Mouse (Mus musculus): ENCODE measurements around the gene Was. TPM values are rescaled to one million over a fixed set of nuclear protein-coding genes. Genes with fewer than 3 reads are reported as not detected.
"Not testable (repeated sequence)": the region's sequence is repeated elsewhere in the genome, so short reads cannot be mapped to it uniquely, and the experiment has no call there.

Was gene
- polyA plus RNA-seq, 1 experiment from 2014 or later, result 0.70 TPM

- H3K4me3 ChIP-seq (ENCODE audit: low read length), result no peak overlapping the region
- no peak for ATAC-seq (ENCODE audit: low read depth)
- H3K4me1 ChIP-seq (replicated peaks; ENCODE audit: control insufficient read depth, insufficient read depth, low read length), result no peaks in the 10 kb centered on the region
- H3K4me2 ChIP-seq (ENCODE audit: low read depth, low read length), result no peak overlapping the region
- no peak overlapping the region for H3K9ac ChIP-seq (ENCODE audit: low read length)
- H3K27ac ChIP-seq (ENCODE audit: low read length), result no peak overlapping the region
- H3K9me3 ChIP-seq (ENCODE audit: control insufficient read depth, low read length), result no peaks in the 10 kb centered on the region
- no peaks in the 10 kb centered on the region for H3K27me3 ChIP-seq (ENCODE audit: control insufficient read depth, insufficient read depth, low read depth, low read length)
- WGBS, result 77% methylated on average over 5 of the region's 8 CpGs
- no peaks in the 10 kb centered on the region for H3K36me3 ChIP-seq (ENCODE audit: control insufficient read depth, insufficient read depth, low read length)
These were observed 4.7 kb downstream of the Was start for GRCm38 (mm10) chrX:8085611-8086010.

GRCm38 (mm10) chrX:8084771-8085259, 5.5 kb downstream of the Was start:
- Histone ChIP-seq H3K9ac (ENCODE audit: low read length) (no peak overlapping the region), H3K27ac (ENCODE audit: low read length) (no peak overlapping the region), H3K4me2 (ENCODE audit: low read depth, low read length) (no peak overlapping the region), H3K4me3 (ENCODE audit: low read length) (no peak overlapping the region), H3K4me1 (replicated peaks; ENCODE audit: control insufficient read depth, insufficient read depth, low read length) (no peaks in the 10 kb centered on the region), H3K36me3 (ENCODE audit: control insufficient read depth, insufficient read depth, low read length) (no peaks in the 10 kb centered on the region), H3K27me3 (ENCODE audit: control insufficient read depth, insufficient read depth, low read depth, low read length) (no peaks in the 10 kb centered on the region), H3K9me3 (ENCODE audit: control insufficient read depth, low read length) (no peaks in the 10 kb centered on the region)
- 84% methylated on average over 6 of the region's 6 CpGs for WGBS
- ATAC-seq (ENCODE audit: low read depth), result no peak

GRCm38 (mm10) chrX:8075104-8075503, 15.2 kb downstream of the Was start:
- H3K27me3 ChIP-seq (ENCODE audit: control insufficient read depth, insufficient read depth, low read depth, low read length), result no peaks in the 10 kb centered on the region
- peak overlapping the region; percentile 56 for H3K9ac ChIP-seq (ENCODE audit: low read length)
- peak overlapping the region; percentile 52 for H3K4me2 ChIP-seq (ENCODE audit: low read depth, low read length)
- H3K9me3 ChIP-seq (ENCODE audit: control insufficient read depth, low read length), result no peaks in the 10 kb centered on the region
- 0 out of 2 replicates have a peak, but pooled peaks cover 4% of the 10 kb centered on the region for H3K4me1 ChIP-seq (replicated peaks; ENCODE audit: control insufficient read depth, insufficient read depth, low read length)
- H3K4me3 ChIP-seq (ENCODE audit: low read length), result peak overlapping the region; percentile 50
- 31% methylated on average over 3 of the region's 3 CpGs for WGBS
- no peak; the same call in 1 of the 2 replicates for ATAC-seq (ENCODE audit: low read depth)
- peak overlapping the region; percentile 12; the same call in 1 of the 2 replicates for H3K27ac ChIP-seq (ENCODE audit: low read length)
- peaks cover 8% of the 10 kb centered on the region; the same call in 1 of the 2 replicates for H3K36me3 ChIP-seq (ENCODE audit: control insufficient read depth, insufficient read depth, low read length)

GRCm38 (mm10) chrX:8074430-8075014, 15.8 kb downstream of the Was start, which contains the start of gene Suv39h1:
Gene Suv39h1 (minus strand): TSS chrX:8074760.
- no peaks in the 10 kb centered on the region for H3K9me3 ChIP-seq (ENCODE audit: control insufficient read depth, low read length)
- H3K4me3 ChIP-seq (ENCODE audit: low read length), result peak within 1 kb of the TSS; percentile 66
- H3K4me1 ChIP-seq (replicated peaks; ENCODE audit: control insufficient read depth, insufficient read depth, low read length), result 0 out of 2 replicates have a peak, but pooled peaks cover 4% of the 10 kb centered on the region
- H3K4me2 ChIP-seq (ENCODE audit: low read depth, low read length), result peak within 1 kb of the TSS; percentile 52
- peaks cover 11% of the 10 kb centered on the region; the same call in 1 of the 2 replicates for H3K36me3 ChIP-seq (ENCODE audit: control insufficient read depth, insufficient read depth, low read length)
- ATAC-seq (ENCODE audit: low read depth), result peak; percentile 99
- H3K27me3 ChIP-seq (ENCODE audit: control insufficient read depth, insufficient read depth, low read depth, low read length), result no peaks in the 10 kb centered on the region
- H3K9ac ChIP-seq (ENCODE audit: low read length), result peak within 1 kb of the TSS; percentile 80
- 20% methylated on average over 34 of the region's 46 CpGs for WGBS
- peak within 1 kb of the TSS; percentile 93 for H3K27ac ChIP-seq (ENCODE audit: low read length)

- Histone ChIP-seq H3K4me2 (ENCODE audit: low read depth, low read length) (peak overlapping the region; percentile 51), H3K27me3 (ENCODE audit: control insufficient read depth, insufficient read depth, low read depth, low read length) (no peaks in the 10 kb centered on the region), H3K9me3 (ENCODE audit: control insufficient read depth, low read length) (no peaks in the 10 kb centered on the region), H3K4me3 (ENCODE audit: low read length) (peak overlapping the region; percentile 66), H3K36me3 (ENCODE audit: control insufficient read depth, insufficient read depth, low read length) (peaks cover 11% of the 10 kb centered on the region; the same call in 1 of the 2 replicates), H3K4me1 (replicated peaks; ENCODE audit: control insufficient read depth, insufficient read depth, low read length) (0 out of 2 replicates have a peak, but pooled peaks cover 4% of the 10 kb centered on the region), H3K9ac (ENCODE audit: low read length) (peak overlapping the region; percentile 80), H3K27ac (ENCODE audit: low read length) (peak overlapping the region; percentile 93)
- WGBS, result 8% methylated on average over 44 of the region's 64 CpGs
- ATAC-seq (ENCODE audit: low read depth), result peak; percentile 62
These were observed 16.3 kb downstream of the Was start for GRCm38 (mm10) chrX:8073881-8074429.

- Histone ChIP-seq H3K4me1 (replicated peaks; ENCODE audit: control insufficient read depth, insufficient read depth, low read length) (0 out of 2 replicates have a peak, but pooled peaks cover 4% of the 10 kb centered on the region), H3K9ac (ENCODE audit: low read length) (no peak overlapping the region), H3K9me3 (ENCODE audit: control insufficient read depth, low read length) (no peaks in the 10 kb centered on the region), H3K27me3 (ENCODE audit: control insufficient read depth, insufficient read depth, low read depth, low read length) (no peaks in the 10 kb centered on the region), H3K27ac (ENCODE audit: low read length) (no peak overlapping the region), H3K4me3 (ENCODE audit: low read length) (no peak overlapping the region), H3K36me3 (ENCODE audit: control insufficient read depth, insufficient read depth, low read length) (peaks cover 17% of the 10 kb centered on the region), H3K4me2 (ENCODE audit: low read depth, low read length) (no peak overlapping the region)
- WGBS, result 83% methylated on average over 1 of the region's 1 CpGs
- no peak for ATAC-seq (ENCODE audit: low read depth)
These were observed 21.1 kb downstream of the Was start for GRCm38 (mm10) chrX:8069166-8069565.

- not testable (repeated sequence) for H3K9ac ChIP-seq (ENCODE audit: low read length); H3K36me3 ChIP-seq (ENCODE audit: control insufficient read depth, insufficient read depth, low read length); H3K4me1 ChIP-seq (replicated peaks; ENCODE audit: control insufficient read depth, insufficient read depth, low read length); H3K4me3 ChIP-seq (ENCODE audit: low read length); H3K9me3 ChIP-seq (ENCODE audit: control insufficient read depth, low read length); H3K27me3 ChIP-seq (ENCODE audit: control insufficient read depth, insufficient read depth, low read depth, low read length); ATAC-seq (ENCODE audit: low read depth); H3K27ac ChIP-seq (ENCODE audit: low read length); H3K4me2 ChIP-seq (ENCODE audit: low read depth, low read length)
- WGBS, result 79% methylated on average over 7 of the region's 8 CpGs
These were observed 39.1 kb downstream of the Was start for GRCm38 (mm10) chrX:8051044-8051781.

GRCm38 (mm10) chrX:8033009-8033408, 57.3 kb downstream of the Was start:
- no peaks in the 10 kb centered on the region for H3K27me3 ChIP-seq (ENCODE audit: control insufficient read depth, insufficient read depth, low read depth, low read length)
- H3K4me2 ChIP-seq (ENCODE audit: low read depth, low read length), result no peak overlapping the region
- no peak overlapping the region for H3K4me3 ChIP-seq (ENCODE audit: low read length)
- no peaks in the 10 kb centered on the region for H3K4me1 ChIP-seq (replicated peaks; ENCODE audit: control insufficient read depth, insufficient read depth, low read length)
- H3K27ac ChIP-seq (ENCODE audit: low read length), result no peak overlapping the region
- H3K36me3 ChIP-seq (ENCODE audit: control insufficient read depth, insufficient read depth, low read length), result no peaks in the 10 kb centered on the region
- WGBS, result 80% methylated on average over 1 of the region's 1 CpGs
- H3K9ac ChIP-seq (ENCODE audit: low read length), result no peak overlapping the region
- no peaks in the 10 kb centered on the region for H3K9me3 ChIP-seq (ENCODE audit: control insufficient read depth, low read length)
- no peak for ATAC-seq (ENCODE audit: low read depth)
